Mouse (Mus musculus) T-cell, adult 66 days (primary cell): ENCODE measurements around the gene Olfr1152. TPM values are rescaled to one million over a fixed set of nuclear protein-coding genes. Genes with fewer than 3 reads are reported as not detected.

Source experiments
- total RNA-seq, 2 experiments: library from RNA; stranded (reverse); gene quantifications; 3 replicates in 1 of 2; 4 replicates in 1 of 2; pipeline ENCODE4 v1.2.4; 2023

Olfr1152 gene
- not detected for total RNA-seq

GRCm38 (mm10) chr2:87866192-87866591 is at the start of gene Olfr1152:
TSS of gene Olfr1152 (plus strand) at chr2:87866492.

GRCm38 (mm10) chr2:87830233-87830632 is 36.1 kb upstream of the Olfr1152 start, which contains the start of gene Olfr1148:
TSS of gene Olfr1148 (plus strand) at chr2:87830533.

GRCm38 (mm10) chr2:87843693-87844092 is 22.6 kb upstream of the Olfr1152 start, which contains the start of gene Olfr1150-ps1:
TSS of gene Olfr1150-ps1 (plus strand) at chr2:87843993.

GRCm38 (mm10) chr2:87855562-87855961 is 10.7 kb upstream of the Olfr1152 start, which contains the start of gene Olfr1151:
TSS of gene Olfr1151 (plus strand) at chr2:87855862.

GRCm38 (mm10) chr2:87894662-87895061 is 28.4 kb downstream of the Olfr1152 start, which contains the start of gene Olfr1153:
TSS of gene Olfr1153 (plus strand) at chr2:87894962.

GRCm38 (mm10) chr2:87905066-87905465 is 38.8 kb downstream of the Olfr1152 start, which contains the start of gene Olfr1154:
TSS of gene Olfr1154 (minus strand) at chr2:87905166.

Other genes with a start within 250 kb of the Olfr1152 start
- not detected for gene Olfr1131, start 239.4 kb upstream of the Olfr1152 start, total RNA-seq
- gene Olfr1132, start 229.0 kb upstream of the Olfr1152 start, total RNA-seq, result not detected
- gene Olfr1133, start 219.1 kb upstream of the Olfr1152 start, total RNA-seq, result not detected
- gene Olfr1134, start 208.0 kb upstream of the Olfr1152 start, total RNA-seq, result not detected
- gene Olfr1135, start 192.8 kb upstream of the Olfr1152 start, total RNA-seq, result not detected
- gene Olfr1136, start 172.5 kb upstream of the Olfr1152 start, total RNA-seq, result not detected
- not detected for gene Olfr1137, start 153.3 kb upstream of the Olfr1152 start, total RNA-seq
- not detected for gene Olfr1138, start 126.5 kb upstream of the Olfr1152 start, total RNA-seq
- not detected for gene Olfr1140, start 122.7 kb upstream of the Olfr1152 start, total RNA-seq
- not detected for gene Olfr1141, start 112.5 kb upstream of the Olfr1152 start, total RNA-seq
- gene Olfr152, start 87.0 kb upstream of the Olfr1152 start, total RNA-seq, result not detected
- gene Olfr1143, start 65.9 kb upstream of the Olfr1152 start, total RNA-seq, result not detected
- gene Olfr1145, start 56.7 kb upstream of the Olfr1152 start, total RNA-seq, result not detected
- gene Olfr1148, start 36.0 kb upstream of the Olfr1152 start, total RNA-seq, result not detected
- gene Olfr1150-ps1, start 22.5 kb upstream of the Olfr1152 start, total RNA-seq, result not detected
- gene Olfr1151, start 10.6 kb upstream of the Olfr1152 start, total RNA-seq, result not detected
- not detected for gene Olfr1153, start 28.5 kb downstream of the Olfr1152 start, total RNA-seq
- gene Olfr1154, start 38.7 kb downstream of the Olfr1152 start, total RNA-seq, result not detected
- not detected for gene Olfr1155, start 78.6 kb downstream of the Olfr1152 start, total RNA-seq
- not detected for gene Olfr1156, start 86.6 kb downstream of the Olfr1152 start, total RNA-seq
- not detected for gene Olfr1157, start 101.8 kb downstream of the Olfr1152 start, total RNA-seq
- gene Olfr74, start 108.2 kb downstream of the Olfr1152 start, total RNA-seq, result not detected
- gene Olfr1158, start 123.6 kb downstream of the Olfr1152 start, total RNA-seq, result not detected
- not detected for gene Olfr1160, start 141.8 kb downstream of the Olfr1152 start, total RNA-seq
- not detected for gene Olfr1161, start 156.3 kb downstream of the Olfr1152 start, total RNA-seq
- gene Olfr73, start 171.2 kb downstream of the Olfr1152 start, total RNA-seq, result not detected
- gene Olfr1162, start 184.6 kb downstream of the Olfr1152 start, total RNA-seq, result not detected
- not detected for gene Olfr1163, start 205.3 kb downstream of the Olfr1152 start, total RNA-seq
- gene Olfr1164, start 227.5 kb downstream of the Olfr1152 start, total RNA-seq, result not detected